Mouse (Mus musculus): ENCODE measurements around the gene Grip2.

The Grip2 gene

DNA sequence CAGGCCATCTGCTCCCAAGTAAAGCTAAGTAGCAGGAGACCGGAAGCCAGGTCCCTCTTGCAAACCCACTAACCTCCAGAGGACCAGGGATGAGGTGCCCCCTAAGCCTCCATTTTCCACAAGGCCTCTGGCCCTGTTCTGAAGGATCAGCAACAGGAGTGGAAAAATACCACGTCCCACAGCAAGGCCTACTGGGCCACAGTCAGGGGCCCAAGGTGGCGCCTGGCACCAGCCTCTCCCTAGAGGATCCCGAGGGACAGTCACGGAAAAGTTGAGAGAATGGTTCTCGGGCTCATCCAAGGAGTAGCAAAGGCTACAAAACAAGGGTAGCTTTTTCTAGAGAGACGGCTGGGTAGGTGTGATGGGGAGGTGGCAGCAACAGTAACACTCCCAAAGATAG, 89.6 kb downstream of the Grip2 start:
- DNase-seq (ENCODE audit: extremely low spot score, low read depth, low spot score): no peak

DNA sequence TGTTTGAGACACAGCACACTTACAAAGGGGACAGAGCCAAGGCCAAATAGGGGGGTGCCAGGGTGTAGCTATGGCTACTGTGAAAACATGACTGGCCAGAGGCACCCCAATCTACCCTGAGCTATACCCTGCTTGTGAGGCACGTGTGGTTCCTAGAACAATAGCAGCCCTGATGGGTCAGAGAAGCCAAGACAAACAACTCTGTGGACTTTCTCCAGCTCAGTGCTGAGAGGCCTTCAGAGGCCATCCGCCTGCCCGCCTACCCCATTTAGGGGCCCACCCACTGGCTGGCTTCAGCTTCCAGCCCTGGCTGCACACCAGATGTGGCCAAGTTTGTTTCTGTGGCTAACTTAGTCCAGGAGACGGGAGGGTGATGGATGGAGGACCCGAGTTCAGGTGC, 90.6 kb downstream of the Grip2 start:
- no peak for DNase-seq (ENCODE audit: extremely low spot score, low read depth, low spot score)

DNA sequence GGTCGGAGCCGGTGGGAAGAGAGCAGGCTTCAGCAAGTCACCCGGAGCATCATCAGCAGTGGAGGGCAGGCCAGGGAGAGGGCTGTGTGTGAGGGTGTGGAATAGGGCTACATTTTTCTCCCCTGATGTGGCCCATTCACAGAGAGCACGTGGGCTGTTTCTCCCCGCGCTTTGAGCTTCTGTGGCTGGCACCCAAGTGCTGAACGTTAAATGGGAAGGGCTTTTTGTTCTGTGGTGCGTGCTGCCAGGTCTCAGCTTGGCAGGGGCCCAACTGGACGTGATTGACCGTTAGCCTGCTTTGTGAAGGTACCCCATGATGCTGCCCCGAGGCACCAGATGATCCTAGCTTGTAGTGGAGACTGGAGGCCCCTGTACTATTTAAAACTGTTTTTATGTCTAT, 94.9 kb downstream of the Grip2 start:
- no peak for DNase-seq (ENCODE audit: extremely low spot score, low read depth, low spot score)

DNA sequence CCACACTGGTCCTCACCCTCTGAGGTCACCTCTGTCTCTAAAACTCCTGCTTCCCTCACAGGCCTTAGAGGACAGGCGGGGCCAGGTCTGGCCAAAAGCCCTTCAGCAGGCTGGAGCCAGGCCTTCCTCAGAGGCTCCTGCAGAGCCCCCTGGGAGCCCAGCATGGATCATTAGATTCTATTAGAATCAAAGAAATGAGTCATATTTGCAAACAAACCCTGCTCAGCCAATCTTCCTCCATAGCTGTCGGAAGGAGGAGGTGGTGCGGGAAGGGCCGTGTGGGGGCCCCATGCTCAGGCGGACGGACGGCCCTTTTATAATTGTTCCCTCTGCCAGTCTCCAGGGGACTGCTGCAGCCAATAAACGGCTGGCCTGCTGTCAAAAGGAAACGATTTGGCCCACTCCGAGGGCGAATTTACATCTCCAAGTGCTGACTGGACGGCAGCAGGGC, 97.3 kb downstream of the Grip2 start:
- DNase-seq (ENCODE audit: extremely low spot score, low read depth, low spot score): no peak

DNA sequence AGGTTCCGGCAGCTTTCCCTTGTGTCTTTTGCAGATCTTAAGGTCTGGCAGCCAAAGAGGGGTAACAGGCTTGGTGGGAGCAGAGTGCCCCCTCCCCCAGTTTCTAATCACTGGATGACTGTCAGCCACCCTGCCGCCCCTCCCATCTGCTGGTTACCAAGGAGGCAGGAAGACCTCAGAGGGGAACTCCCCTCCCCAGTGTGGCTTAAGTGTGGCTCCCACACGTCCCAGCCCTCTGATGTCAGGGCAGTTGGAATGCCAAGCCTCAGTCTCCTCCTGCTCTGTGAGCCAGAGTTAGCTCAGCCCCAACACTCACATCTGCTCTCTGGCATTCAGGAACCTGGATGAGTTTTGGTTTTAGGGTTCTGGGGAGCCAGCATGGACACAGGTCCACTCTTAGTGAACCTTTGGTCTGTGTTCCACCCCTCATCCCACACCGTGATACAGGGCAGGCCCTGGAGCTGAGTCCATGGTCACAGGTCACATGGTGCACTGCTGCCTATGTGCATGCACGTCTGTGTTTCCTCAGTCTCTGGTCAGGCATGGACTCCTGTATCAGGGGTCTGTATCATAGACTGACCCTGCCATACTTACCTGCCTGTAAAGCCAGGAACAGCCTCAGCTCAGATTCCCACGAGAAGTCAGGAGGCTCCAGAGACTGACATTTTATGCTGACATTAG, 98.0 kb downstream of the Grip2 start:
- no peak for DNase-seq (ENCODE audit: extremely low spot score, low read depth, low spot score)

DNA sequence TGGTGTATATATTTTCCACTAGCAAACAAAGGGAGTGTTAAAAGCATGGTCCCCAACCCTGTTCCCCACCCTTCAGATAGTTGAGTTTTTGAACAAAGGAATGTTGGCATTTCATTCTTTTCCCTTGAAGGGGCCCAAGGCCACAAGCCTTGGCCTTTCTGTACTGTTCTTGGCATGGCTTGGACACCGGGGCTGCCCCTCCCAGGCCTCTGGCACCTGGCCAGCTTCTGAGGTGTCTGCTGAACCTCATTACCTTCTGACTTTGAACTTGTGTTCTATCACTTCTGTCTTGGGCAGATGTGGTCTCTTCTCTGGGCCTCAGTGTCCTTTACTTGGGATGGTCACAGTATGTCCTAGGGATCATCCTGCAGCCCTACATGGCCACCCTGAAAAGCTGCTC, 99.7 kb downstream of the Grip2 start:
- DNase-seq (ENCODE audit: extremely low spot score, low read depth, low spot score): no peak

DNA sequence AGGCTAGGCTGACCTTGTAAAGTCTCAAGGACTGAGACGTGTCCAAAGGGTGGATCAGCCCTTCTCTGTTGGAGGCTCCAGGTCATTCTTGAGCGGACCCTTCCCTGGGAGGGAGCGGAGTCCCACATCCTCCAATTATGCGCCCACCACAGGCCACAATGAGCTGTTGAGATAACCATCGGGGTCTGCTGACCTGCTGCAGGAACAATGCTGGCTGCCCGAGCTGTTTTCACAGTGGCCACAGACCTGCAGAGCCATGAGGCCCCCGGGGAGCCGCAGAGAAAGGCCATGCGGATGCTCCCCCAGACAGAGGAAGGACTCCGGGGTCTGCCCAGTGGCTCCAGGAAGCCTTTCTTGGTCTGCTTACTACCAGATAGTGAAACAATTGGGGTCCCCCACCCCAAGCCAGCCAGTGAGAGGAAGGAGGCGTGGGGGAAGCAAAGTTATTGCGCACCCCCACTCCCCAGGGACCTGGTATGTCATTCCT, 105.8 kb downstream of the Grip2 start:
- no peak for DNase-seq (ENCODE audit: extremely low spot score, low read depth, low spot score)

DNA sequence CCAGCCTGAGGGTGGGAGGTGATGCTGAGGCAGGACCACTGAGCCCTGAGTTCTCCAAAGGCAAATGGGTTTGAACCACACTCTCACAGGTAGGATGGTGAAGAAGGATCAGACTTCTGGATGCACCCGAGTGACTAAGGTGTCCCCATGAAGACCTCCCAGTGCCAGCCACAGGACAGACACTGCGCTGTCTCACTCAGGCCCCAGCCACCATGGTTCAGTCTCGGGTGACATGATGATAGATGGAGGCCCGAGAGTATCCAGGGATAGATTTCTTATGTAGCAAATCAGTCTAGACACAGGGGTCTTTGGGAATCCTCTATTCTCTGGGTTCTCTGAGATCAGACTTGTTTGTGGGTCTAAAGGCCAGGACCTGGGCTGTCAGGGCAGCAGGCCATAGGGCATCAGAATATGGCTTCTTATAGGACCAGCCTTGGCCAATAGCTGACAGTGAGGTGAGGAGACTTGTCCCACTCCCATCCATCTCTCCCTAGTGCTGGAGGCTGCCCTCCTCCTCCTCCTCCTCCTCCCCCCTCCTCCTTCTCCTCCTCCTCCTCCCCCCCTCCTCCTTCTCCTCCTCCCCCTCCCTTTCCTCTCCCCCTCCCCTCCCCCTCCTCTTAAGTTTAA, 106.3 kb downstream of the Grip2 start:
- no peak for DNase-seq (ENCODE audit: extremely low spot score, low read depth, low spot score)

DNA sequence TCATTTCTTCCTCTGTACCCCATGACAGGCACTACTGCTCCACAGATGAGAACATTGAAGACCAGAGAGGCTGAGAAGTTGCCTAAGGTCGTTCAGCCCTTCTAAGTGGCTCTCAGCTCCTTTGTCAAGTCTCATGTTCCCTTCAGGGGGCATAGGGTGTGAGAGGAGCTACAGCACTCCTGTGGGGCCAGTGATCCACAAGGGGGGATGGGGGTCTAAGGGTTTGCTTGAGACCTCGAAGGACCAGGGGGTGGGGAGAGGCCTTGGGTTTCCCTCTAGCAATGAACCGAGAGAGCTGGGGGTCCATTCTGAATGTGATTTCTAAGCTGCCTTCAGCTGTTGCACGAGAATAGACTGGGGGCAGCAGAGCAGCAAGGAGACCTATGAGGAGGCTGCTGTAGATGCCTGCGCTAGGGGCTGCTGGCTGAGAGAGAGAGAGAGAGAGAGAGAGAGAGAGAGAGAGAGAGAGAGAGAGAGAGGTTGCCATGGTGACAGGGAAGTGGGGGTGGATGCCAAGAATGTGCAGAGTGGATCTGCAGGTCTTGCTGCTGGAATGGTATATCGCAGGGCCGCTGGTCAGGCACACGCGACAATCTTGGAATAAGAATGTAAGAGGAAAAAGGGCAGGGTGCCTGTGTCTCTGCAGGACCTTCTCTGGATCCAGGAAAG, 107.1 kb downstream of the Grip2 start:
- no peak for DNase-seq (ENCODE audit: extremely low spot score, low read depth, low spot score)

DNA sequence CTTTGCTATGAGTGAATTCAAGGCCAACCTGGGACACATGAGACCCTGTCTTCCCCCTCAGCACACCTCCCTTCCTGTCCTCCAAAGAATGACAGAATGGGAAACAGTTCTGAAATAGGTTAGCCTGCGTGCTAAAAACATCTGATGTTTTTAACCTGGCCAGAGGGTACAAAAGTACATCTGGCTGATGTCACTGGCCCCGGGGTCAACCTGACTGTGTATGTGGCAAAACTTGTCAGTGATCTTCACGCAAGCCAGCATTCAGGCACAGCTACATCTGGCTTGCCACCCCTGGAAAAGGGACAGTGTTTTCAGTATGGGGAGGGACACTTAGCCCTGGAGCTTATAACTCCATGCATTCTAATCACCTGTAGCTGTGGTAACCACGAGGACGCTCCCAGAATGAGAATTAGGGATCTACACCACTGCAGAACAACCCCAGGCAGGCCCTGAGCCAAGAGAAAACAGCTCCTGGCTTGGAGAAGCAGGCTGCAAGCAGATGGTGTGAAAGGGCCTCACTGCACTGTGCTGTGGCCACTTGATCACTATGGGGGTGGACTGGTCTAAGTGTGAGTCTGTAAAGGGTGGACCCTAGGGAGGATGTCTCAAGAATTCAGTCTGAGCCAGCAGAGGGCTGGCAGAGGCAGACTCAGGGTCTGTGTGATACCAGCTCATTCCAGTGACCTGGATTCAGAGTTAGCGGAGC, 107.9 kb downstream of the Grip2 start:
- no peak for DNase-seq (ENCODE audit: extremely low spot score, low read depth, low spot score)

DNA sequence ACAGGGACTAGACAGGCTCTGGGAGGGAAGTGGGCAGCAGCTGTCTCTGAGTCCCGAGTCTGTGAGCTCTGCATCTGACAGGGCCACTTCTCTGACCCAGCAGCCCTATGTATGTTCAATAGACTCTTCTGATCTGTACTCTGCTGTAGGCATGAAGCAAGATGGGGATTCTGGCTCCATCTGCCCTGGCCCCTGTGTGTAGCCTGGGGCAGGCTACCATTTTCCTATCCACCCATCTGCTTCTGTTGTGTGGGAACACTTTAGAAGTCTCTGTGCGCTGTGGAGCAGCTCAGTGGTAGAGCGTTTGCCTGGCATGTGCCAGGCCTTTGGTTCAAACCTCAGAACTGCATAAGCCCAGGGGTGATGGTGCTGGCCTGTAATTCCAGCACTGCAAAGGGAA, 108.4 kb downstream of the Grip2 start:
- DNase-seq (ENCODE audit: extremely low spot score, low read depth, low spot score): no peak

DNA sequence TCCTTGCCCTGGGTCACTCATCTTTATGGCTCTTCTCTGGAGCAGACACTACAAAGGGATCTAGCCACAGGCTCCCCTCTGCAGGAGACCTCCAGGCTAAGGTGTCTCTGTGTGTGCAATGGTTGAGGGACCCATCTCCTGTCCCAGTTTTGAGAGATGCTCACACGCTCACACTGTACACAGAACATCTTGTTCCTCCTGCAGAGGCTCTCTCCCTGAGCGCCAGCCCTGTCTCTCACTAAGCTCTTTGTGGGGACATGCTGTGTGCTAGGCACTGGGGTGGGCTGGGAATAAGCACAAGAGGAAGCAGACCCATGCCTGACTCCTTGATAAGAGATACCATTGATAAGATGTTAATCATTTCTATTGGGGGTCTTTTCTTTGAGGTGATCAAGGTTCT, 109.0 kb downstream of the Grip2 start:
- DNase-seq (ENCODE audit: extremely low spot score, low read depth, low spot score): no peak

DNA sequence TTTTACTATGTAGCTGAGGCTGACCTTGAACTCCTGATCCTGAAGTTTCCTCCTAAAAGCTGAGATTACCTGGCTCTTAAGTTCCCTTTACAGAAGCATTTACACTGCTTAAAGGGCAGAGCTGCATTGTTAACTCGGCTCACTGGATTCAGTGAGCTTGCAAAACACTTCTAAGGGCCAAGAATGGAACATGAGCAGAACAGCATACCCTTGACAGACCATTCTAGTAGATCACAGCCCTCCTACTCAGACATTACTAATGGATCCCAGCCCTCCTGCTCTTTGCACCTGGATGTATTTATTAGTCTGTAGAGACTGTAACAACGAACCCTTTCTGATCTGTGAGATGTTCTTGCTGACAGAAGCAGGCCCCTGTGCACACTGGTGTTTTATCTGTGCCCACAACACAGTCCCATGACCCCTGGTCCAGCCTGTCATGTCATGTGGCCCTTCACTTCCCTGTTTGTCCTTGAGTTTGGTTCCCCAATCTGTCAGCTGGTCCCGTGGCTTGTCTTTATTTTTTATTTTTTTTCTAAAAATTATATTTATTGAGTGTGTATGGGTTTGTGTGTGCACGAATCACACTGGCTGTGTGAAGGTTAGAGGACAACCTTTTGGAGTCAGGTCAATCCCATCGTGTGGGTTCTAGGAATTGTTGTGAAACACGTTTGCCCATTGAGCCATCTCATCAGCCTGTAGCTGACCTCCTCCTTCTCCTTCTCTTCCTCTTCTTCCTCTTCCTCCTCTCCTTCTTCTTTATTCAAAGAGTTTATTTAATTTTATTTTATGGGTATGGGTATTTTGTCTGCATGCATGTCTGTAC, 110.9 kb downstream of the Grip2 start:
- no peak for DNase-seq (ENCODE audit: extremely low spot score, low read depth, low spot score)

DNA sequence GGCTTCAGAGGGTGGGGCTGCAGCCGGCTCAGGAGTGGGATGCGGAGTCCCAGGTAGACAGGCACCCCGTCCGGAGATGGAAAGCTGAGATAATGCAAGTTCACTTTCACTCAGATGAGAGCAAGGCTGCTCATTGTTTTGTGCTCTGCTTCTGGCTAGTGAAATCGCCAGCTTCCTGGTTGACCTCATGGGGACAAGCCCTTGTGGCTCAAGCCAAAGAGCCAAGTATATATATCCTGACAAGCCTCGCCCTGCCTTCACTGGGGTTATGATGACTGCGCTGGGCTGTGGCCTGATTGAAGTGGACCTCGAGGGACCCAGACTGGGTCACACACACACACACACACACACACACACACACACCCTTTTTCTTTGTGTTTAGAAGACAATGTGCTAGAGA, 112.0 kb downstream of the Grip2 start:
- DNase-seq (ENCODE audit: extremely low spot score, low read depth, low spot score): no peak

DNA sequence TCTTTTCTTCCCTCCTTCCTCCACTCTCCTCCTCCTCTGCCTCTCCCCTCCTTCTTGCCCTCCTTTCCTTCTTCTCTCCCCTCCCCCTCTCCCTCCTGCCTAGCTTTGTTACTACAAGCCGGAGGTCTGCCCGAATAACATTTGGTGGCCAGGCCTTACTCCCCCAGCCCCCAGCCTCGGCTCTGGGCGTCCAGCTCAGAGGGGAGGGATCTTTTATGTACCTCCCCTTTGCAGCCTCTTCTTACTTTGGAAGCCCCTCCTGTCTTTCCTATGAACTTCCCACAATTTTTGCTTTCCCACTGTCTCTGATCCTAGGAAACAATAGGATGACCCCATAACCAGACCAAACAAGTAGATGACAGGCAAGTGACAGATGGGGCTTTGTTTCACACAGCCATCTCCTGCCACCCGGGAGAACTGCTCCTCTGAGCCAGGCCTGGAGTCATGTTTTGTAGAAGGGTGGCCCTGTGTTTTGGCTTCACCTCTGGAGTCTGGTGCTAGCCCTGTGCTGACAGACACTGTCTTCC, 113.6 kb downstream of the Grip2 start:
- DNase-seq (ENCODE audit: extremely low spot score, low read depth, low spot score): no peak

DNA sequence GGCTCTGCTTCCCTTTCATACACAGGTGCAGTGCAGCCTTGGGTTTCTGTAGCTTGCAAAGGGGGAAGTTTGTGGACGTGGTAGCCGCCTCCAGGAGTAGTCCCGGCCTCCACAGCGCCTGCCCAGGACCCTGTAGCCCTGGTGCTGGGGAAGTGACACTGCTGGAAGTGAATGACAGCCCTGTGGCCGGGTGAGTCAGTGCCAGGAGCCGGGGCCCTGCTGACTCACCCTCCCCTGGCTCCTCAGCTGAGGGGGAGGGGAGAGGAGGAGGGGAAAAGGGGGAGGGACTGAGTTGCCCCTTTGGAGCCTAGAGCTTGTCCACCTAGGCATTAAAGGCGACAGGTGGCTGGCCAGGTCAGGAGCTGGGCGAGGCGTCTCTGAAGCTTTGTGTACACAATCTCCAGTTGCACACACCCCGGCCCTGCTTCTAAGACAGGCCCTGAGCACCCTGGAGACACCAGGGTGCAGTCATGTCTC, 114.2 kb downstream of the Grip2 start:
- no peak for DNase-seq (ENCODE audit: extremely low spot score, low read depth, low spot score)

DNA sequence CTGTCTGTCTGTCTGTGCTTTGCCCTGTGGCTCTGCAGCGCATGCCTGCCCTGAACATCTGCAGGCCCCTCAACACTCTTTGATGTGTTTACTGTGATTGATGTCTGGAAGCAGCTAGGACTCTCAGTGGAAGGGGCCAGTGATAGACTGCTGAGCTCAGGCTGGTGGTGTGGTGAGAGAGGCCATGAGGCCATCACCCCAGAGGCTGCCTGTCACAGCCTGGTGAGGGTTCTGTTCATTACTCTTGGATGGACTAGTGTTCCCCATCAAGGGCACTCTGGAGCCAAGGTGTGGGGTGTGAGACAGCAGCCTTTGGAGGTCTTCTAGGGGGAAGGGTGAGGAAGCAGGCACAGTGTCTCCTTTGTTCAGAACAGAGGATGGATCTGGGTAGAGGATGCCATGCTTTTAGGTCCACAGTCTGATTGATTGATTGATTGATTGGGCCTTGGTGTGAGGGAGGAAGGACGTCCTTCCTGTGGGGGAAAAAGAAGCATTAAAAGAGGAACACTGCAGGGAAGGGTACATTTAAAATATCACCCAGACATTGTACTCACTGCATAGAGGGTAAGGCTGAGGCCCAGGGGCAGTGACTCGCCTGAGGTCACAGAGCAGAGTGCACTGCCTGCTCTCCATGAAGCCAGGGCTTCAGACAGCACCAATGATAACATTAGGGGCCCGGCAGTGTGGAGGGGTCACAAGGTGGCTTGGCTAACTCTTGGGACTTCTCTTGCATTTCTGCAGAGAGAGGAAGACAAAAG, 114.8 kb downstream of the Grip2 start:
- DNase-seq (ENCODE audit: extremely low spot score, low read depth, low spot score): no peak
